Mouse (Mus musculus) kidney, adult 2 months (tissue): ENCODE data around the gene Pxn.

Experiments
- CTCF ChIP-seq: fragments of 200-500 bp; conservative IDR thresholded peaks from 2 replicates; pipeline ENCODE4 v1.5.1; 2011; ENCODE audit warnings: low read depth, mild to moderate bottlenecking, control low read depth, low read length, moderate library complexity, mixed read lengths; ENCODE audit not compliant: insufficient read depth, insufficient read length
- POLR2A ChIP-seq: fragments of 200-500 bp; IDR thresholded peaks from one replicate; pipeline ENCODE4 v1.6.1; 2011; ENCODE audit warnings: low read depth, low read length, control low read depth

- no peak for TF ChIP-seq POLR2A
- no peak for TF ChIP-seq CTCF
Observed at GRCm38 (mm10) chr5:115522981-115523499, 16.6 kb downstream of the Pxn start.
